Mouse (Mus musculus): ENCODE results near the gene Htr6.

GRCm38 (mm10) chr4:139120998-139121397 is 45.6 kb upstream of the Htr6 start:
- TF ChIP-seq CTCF (IDR thresholded peaks at IDR 0.05; ENCODE audit: extremely low read depth, insufficient read length, insufficient replicate concordance, low read depth, low read length) (no peak), POLR2A (IDR thresholded peaks at IDR 0.05; ENCODE audit: low read depth, low read length) (no peak)

Measured in small intestine, adult 2 months (tissue).